Mouse (Mus musculus) large intestine, adult 2 months (tissue): ENCODE results near the gene Rasip1. TPM values are rescaled to one million over a fixed set of nuclear protein-coding genes. Genes with fewer than 3 reads are reported as not detected.

Experiments
- DNase-seq: peaks from one replicate; pipeline ENCODE4 v3.0.0-alpha.2; 2012; ENCODE audit warnings: low read depth, low spot score
- WGBS: fragments of 180-500 bp; shearing (Covaris S2); methylation state at CpG from one replicate; pipeline ENCODE4 v1.1.7; 2018; 5-methylcytosine and 5-hydroxymethylcytosine counted together
- polyA plus RNA-seq: library from polyadenylated mRNA; depleted of rRNA; stranded (reverse); fragments of >200 nt; gene quantifications from 2 replicates; pipeline ENCODE4 v1.2.3, GENCODE M21; 2012; rRNA removed

The Rasip1 gene
- 5.0 and 5.3 TPM in 2 replicates for polyA plus RNA-seq

GRCm38 (mm10) chr7:45627261-45627660, at the start of gene Rasip1:
Rasip1 (plus strand) TSS chr7:45627488.
- DNase-seq, result no peak
- WGBS, result 84% methylated on average over 9 of the region's 9 CpGs

DNA sequence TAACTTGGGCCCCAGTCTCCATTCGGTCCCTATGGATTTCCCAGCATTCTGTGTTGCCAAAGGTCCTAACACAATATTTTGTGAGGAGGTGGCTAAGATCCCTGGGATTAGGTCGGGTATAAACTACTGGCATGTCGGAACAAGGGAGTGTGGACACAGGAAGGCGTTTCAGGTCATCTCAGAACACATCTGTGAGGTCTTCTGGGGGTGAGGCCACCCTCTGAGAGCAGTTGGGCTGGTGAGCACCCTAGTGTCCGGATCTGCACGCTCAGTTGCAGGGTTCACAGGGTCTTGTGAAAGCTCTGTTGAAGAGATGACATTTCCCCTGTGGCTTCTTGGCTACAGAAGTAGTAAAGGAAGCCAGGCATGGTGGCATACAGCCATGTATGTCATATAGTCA, 41.4 kb upstream of the Rasip1 start:
- DNase-seq, result no peak
- WGBS, result 97% methylated on average over 6 of the region's 6 CpGs

GRCm38 (mm10) chr7:45587631-45588592, 39.4 kb upstream of the Rasip1 start:
- 93% methylated on average over 23 of the region's 23 CpGs for WGBS
- DNase-seq, result no peak

- 2% methylated on average over 19 of the region's 19 CpGs for WGBS
- peak; percentile 90 for DNase-seq
Observed at GRCm38 (mm10) chr7:45589173-45589572, 38.1 kb upstream of the Rasip1 start.

GRCm38 (mm10) chr7:45589898-45590297, 37.4 kb upstream of the Rasip1 start:
- no peak for DNase-seq
- 95% methylated on average over 5 of the region's 5 CpGs for WGBS

DNA sequence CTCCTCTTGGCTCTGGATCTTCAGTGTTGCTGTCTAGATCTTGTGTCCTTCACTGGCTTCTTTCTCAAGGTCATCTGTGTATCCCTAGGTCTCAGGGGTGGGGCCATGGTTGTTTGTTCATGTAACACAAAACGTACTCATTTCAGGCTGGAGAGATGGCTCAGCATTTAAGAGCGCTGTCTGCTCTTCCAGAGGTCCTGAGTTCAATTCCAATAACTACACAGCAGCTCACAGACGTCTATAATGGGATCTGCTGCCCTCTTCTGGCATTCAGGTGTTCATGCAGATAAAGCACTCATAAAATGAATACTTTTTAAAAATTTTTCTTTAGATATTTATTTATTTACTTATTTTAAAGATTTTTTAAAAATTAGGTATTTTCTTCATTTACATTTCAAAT, 36.4 kb upstream of the Rasip1 start:
- DNase-seq, result no peak
- 53% methylated on average over 3 of the region's 3 CpGs for WGBS

GRCm38 (mm10) chr7:45591880-45592279, 35.4 kb upstream of the Rasip1 start:
- no peak for DNase-seq
- 68% methylated on average over 7 of the region's 7 CpGs for WGBS

DNA sequence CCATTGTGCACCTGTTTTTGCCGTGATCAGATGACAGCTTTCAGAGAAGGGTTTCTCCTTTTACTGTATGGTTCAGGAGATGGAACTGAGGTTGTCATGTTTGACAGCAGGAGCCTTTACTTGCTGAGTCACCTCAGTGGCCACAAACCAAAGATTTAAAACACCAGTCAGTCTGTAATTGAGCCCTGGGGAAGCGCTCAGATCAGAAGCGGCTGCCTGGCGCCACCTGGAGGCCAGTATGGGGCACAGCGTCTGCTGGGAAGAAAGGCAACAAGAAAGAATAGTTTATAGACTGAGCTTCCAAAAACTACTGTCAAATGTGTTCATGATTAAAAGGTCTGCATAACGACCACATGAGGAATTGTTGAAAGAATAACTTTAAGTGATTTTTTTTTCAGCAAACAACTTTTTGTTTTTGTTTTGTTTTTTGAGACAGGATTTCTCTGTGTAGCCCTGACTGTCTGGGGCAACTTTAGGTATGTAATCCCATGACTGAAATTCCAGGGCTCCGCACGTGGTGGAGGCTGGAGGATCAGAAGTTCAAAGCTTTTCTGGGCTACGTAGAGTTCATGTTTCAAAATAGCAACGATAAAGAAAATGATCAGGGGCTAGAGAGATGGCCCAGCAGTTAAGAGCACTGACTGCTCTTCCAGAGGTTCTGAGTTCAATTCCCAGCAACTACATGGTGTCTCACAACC, 34.0 kb upstream of the Rasip1 start:
- DNase-seq, result no peak
- WGBS, result 24% methylated on average over 10 of the region's 10 CpGs

GRCm38 (mm10) chr7:45595176-45595575, 32.1 kb upstream of the Rasip1 start:
- DNase-seq, result no peak
- WGBS, result 81% methylated on average over 4 of the region's 4 CpGs

DNA sequence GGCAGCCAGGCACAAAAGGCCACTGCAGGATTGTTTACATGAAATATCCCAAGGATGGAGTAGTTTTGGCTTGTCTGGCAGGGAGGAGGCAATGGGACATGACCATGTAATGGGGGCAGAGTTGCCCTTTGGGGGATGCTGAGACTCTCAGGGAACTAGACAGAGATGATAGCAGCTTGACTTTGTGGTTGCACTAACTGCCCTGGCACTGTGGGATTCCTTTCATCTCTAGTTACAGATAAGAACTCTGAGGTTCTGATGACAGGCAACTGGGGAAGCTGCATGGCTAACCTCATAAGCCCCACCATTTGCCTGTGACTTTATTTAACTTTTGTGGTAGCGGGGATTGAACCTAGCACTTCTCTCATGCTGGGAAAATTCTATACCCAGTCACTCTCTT, 31.2 kb upstream of the Rasip1 start:
- 96% methylated on average over 1 of the region's 1 CpGs for WGBS

GRCm38 (mm10) chr7:45597013-45597412, 30.3 kb upstream of the Rasip1 start:
- 89% methylated on average over 5 of the region's 5 CpGs for WGBS

More for the DNA sequence above, 31.2 kb upstream of the Rasip1 start:
- no peak for DNase-seq

GRCm38 (mm10) chr7:45597527-45597926, 29.8 kb upstream of the Rasip1 start:
- WGBS, result 75% methylated on average over 6 of the region's 6 CpGs
- no peak for DNase-seq

More at GRCm38 (mm10) chr7:45597013-45597412, 30.3 kb upstream of the Rasip1 start:
- no peak for DNase-seq

GRCm38 (mm10) chr7:45598960-45599879, 28.1 kb upstream of the Rasip1 start:
- 29% methylated on average over 18 of the region's 18 CpGs for WGBS
- DNase-seq, result no peak

DNA sequence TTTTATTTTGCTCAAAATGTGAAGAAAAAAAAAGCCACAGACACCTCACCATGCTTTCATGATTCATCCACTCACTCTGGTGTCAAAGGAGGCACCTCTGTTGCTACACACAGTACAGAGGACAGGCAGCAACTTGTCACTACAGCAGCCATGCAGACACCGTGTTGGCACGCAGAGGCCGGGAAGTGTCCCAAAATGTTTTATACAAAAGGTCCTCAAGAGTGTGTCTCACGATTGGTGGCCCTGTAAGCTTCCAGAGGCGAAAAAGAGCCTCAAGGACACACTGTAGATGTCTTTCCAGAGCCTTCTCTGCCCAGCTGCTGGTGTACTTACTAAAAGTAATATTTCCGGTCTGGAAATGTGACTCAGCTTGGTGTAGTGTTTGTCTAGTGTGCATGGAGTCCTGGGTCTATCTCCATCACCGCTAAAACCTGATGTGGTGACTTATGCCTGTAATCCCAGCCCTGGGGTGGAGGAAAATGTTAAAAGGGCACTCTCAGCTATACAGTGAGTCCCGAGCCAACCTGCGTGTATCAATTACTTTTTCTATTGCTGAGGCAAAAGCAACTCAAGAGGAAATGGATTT, 21.5 kb upstream of the Rasip1 start:
- no peak for DNase-seq
- 44% methylated on average over 9 of the region's 9 CpGs for WGBS

GRCm38 (mm10) chr7:45609511-45609910, 17.8 kb upstream of the Rasip1 start:
- WGBS, result 66% methylated on average over 1 of the region's 1 CpGs
- no peak for DNase-seq

DNA sequence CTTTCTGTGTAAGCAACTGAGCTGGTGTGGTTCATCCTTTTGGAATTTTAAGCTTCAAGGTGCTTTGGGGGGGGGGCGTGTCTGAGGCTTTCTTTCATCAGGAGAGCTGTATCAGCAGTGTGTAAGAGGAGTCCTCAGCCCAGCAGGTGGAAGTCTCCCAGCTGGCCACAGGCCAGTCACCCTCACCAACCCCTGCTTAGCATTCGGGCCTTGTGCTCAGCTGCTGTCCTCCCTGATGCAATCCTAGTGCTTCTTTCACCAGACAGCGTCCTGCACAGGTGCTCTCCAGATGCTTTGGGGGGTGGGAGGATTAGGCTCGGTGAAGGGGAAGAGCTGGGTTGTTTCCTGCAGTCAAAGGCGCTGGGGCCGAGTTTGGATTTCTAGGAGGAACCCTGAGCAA, 11.0 kb upstream of the Rasip1 start:
- 33% methylated on average over 6 of the region's 6 CpGs for WGBS
- DNase-seq, result no peak

DNA sequence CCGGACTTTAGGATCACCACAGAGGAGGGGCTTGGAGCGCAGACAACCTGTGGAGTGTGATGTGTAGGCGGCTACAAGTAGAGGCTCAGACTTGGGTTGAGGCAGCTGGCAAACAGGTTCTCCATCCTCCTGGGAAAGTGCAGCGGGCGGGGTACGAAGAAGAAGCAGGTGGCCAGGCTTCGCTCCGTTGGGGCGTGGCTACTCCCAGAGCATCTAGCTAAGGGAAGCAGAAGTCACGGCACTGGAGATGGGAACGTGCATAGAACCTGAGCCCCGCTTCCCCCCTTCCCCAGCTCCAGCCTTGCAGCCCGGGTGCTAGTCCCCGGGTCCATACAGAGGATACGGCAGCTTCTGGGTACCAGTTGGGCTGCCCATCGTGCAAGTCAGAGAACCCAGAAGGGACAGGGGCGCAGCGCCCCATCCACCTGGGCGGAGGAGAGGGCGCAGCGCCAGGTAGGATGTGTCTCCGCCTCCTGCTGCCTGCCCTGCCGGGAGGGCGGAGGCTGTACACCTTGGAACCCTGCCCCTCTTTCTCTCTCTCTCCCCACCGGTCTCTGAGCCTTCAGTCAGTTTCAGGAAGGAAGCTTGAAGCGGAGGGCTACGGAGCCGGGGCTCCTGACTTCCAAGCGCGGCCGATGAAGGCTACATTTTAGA, 10.1 kb upstream of the Rasip1 start, which contains the start of gene Fut1:
Fut1 (plus strand) TSS at position 248 of the 654 bp plus-strand sequence.
- 4% methylated on average over 31 of the region's 31 CpGs for WGBS

GRCm38 (mm10) chr7:45618316-45618715, 9.0 kb upstream of the Rasip1 start:
- WGBS, result 93% methylated on average over 5 of the region's 5 CpGs
- no peak for DNase-seq

More for the DNA sequence above, 10.1 kb upstream of the Rasip1 start, which contains the start of gene Fut1:
- no peak for DNase-seq

DNA sequence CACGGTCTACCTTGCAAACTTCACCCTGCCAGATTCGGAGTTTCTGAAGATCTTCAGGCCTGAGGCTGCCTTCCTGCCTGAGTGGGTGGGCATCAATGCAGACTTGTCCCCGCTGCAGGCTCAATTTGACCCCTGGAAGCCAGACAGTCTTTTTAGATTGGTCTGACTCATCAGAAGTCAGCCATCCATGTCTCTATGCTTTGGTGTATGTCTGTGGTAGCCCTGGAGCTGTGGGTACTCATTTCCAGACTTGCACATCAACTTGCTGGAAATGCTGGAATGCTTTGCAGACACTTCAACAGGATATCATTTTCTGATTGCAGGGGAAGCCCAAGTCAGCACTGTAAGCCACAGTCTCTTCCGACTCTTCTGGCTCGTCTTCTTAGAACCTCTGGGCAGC, 7.7 kb upstream of the Rasip1 start:
- DNase-seq, result no peak
- WGBS, result 92% methylated on average over 5 of the region's 5 CpGs
